Mouse (Mus musculus) liver, embryonic 18 days (tissue): ENCODE measurements around the gene Gm6588. TPM values are rescaled to one million over a fixed set of nuclear protein-coding genes. Genes with fewer than 3 reads are reported as not detected.

Source experiments
- polyA plus RNA-seq: library from polyadenylated mRNA; depleted of rRNA; stranded (reverse); fragments of >200 nt; gene quantifications from 2 replicates; pipeline ENCODE4 v1.2.3, GENCODE M21; 2012; rRNA removed

Gm6588 gene
- not detected in 2 replicates for polyA plus RNA-seq

GRCm38 (mm10) chr5:112448747-112449440 is at the start of gene Gm6588:
TSS of gene Gm6588 (plus strand) at chr5:112449426.

Other genes with a start within 250 kb of the Gm6588 start
- 0.67 and 0.97 TPM in 2 replicates for gene Cryba4, start 196.9 kb upstream of the Gm6588 start, polyA plus RNA-seq
- 0.07 TPM in 1 of 2 replicates, not detected in the other for gene Crybb1, start 193.6 kb upstream of the Gm6588 start, polyA plus RNA-seq
- gene Tpst2, start 172.7 kb upstream of the Gm6588 start, polyA plus RNA-seq: 27.3 and 29.9 TPM in 2 replicates
- gene Tfip11, start 123.1 kb upstream of the Gm6588 start, polyA plus RNA-seq: 9.9 and 11.0 TPM in 2 replicates
- gene Srrd, start 106.4 kb upstream of the Gm6588 start, polyA plus RNA-seq: 14.0 and 14.5 TPM in 2 replicates
- 13.1 TPM in 2 replicates for gene Hps4, start 106.3 kb upstream of the Gm6588 start, polyA plus RNA-seq
- gene Gm6583, start 93.4 kb upstream of the Gm6588 start, polyA plus RNA-seq: 0.06 and 0.09 TPM in 2 replicates
- gene Asphd2, start 54.6 kb upstream of the Gm6588 start, polyA plus RNA-seq: 0.07 TPM in 2 replicates
- gene Sez6l, start 127.8 kb downstream of the Gm6588 start, polyA plus RNA-seq: 0.01 TPM in 2 replicates